Mouse (Mus musculus) erythroblast, embryonic 14.5 days (primary cell): ENCODE measurements around the gene Map7d2.

Source experiments
- GATA1 ChIP-seq: IDR thresholded peaks from 2 replicates; pipeline ENCODE4 v1.6.1; 2012; ENCODE audit warnings: low read length, inconsistent platforms, mixed read lengths
- TAL1 ChIP-seq: IDR thresholded peaks from 3 replicates; pipeline ENCODE4 v1.6.1; 2012; ENCODE audit warnings: low read length, inconsistent platforms, mixed read lengths

DNA sequence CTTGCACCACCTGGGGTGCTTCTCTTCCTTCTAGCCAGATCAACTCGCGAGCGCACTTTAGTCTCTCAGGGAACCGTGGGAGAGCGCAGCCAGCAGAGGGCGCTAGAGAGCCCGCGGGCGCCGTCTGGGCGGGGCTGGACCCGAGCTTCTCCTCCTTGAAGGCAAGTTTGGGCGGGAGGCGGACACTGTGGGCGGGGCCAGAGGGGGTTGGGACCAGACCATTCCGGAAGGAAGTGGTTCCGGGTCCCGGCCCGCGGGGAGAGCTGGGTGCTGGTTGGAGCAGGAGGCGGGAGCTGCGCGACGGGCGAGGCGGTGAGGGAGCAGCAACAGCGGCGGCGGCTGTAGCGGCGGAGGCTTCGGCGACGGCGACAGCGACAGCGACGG is 118.0 kb downstream of the Map7d2 start:
- TF ChIP-seq GATA1 (no peak), TAL1 (no peak)
